In genomic region chr14:120969673-120970072, GRCm38 (mm10) we compare ENCODE assay signal across 24 mouse cellular contexts. TPM values are rescaled to one million over a fixed set of nuclear protein-coding genes. Genes with fewer than 3 reads are reported as not detected.
DNase-seq lines count a peak whose midpoint lies in the region; ATAC-seq and TF ChIP-seq lines count a peak whose summit lies in the region.
"Had no signal": no experiment of that assay in that cellular context is flagged by ENCODE, and none has a peak within 500 bp of the region (broad histone marks: within the 10 kb centered on the region; RNA-seq: fewer than 3 reads in every experiment).

No protein-coding gene starts in this region.

- H3K4me3 ChIP-seq in C2C12 (ENCODE audit: insufficient read depth, poor library complexity, severe bottlenecking) = no peak overlapping the region
- no peak overlapping the region for H3K4me3 ChIP-seq in embryonic facial prominence, embryonic 14.5 days (ENCODE audit: low read depth, low read length)
- H3K4me3 ChIP-seq in forebrain, embryonic 10.5 days = no peak overlapping the region
- H3K4me3 ChIP-seq in gastrocnemius, adult 2 months = no peak overlapping the region
- H3K4me3 ChIP-seq: embryonic facial prominence, embryonic 12.5 days; heart, embryonic 12.5 days; heart, embryonic 15.5 days had no signal

- H3K79me2 ChIP-seq in C2C12 (ENCODE audit: control insufficient read depth, insufficient read depth) = no peaks in the 10 kb centered on the region

- WGBS in embryonic facial prominence, embryonic 14.5 days = 86% methylated on average over 3 of the region's 3 CpGs
- WGBS in forebrain, embryonic 10.5 days = 88% methylated on average over 3 of the region's 3 CpGs

- no peak overlapping the region for H3K4me2 ChIP-seq in embryonic facial prominence, embryonic 14.5 days (ENCODE audit: low read depth, low read length)
- H3K4me2 ChIP-seq: embryonic facial prominence, embryonic 12.5 days; heart, embryonic 12.5 days; heart, embryonic 15.5 days; hindbrain, embryonic 14.5 days had no signal

- H3K27ac ChIP-seq in embryonic facial prominence, embryonic 14.5 days (replicated peaks; ENCODE audit: low read depth, low read length) = peak overlapping the region; percentile 36; the same call in 1 of the 2 replicates
- no peak overlapping the region for H3K27ac ChIP-seq in forebrain, embryonic 10.5 days
- no peak overlapping the region for H3K27ac ChIP-seq in gastrocnemius, adult 2 months
- H3K27ac ChIP-seq: heart, embryonic 15.5 days; hindbrain, embryonic 14.5 days; kidney, postnatal 0 days had no signal

- no peak overlapping the region for H3K9ac ChIP-seq in embryonic facial prominence, embryonic 14.5 days (ENCODE audit: low read depth, low read length)
- H3K9ac ChIP-seq: embryonic facial prominence, embryonic 12.5 days; heart, embryonic 12.5 days; heart, embryonic 15.5 days; hindbrain, embryonic 14.5 days had no signal

- H3K36me3 ChIP-seq in C2C12 (ENCODE audit: control insufficient read depth, insufficient read depth) = no peaks in the 10 kb centered on the region
- H3K36me3 ChIP-seq in embryonic facial prominence, embryonic 14.5 days (ENCODE audit: control insufficient read depth, insufficient read depth, low read length) = no peaks in the 10 kb centered on the region
- H3K36me3 ChIP-seq in forebrain, embryonic 10.5 days (replicated peaks) = no peaks in the 10 kb centered on the region
- H3K36me3 ChIP-seq: embryonic facial prominence, embryonic 12.5 days; heart, embryonic 12.5 days; heart, embryonic 15.5 days had no signal

- no peak for ATAC-seq in embryonic facial prominence, embryonic 14.5 days (ENCODE audit: low read depth)
- ATAC-seq: forebrain, embryonic 14.5 days; intestine, postnatal 0 days had no signal

- H3K9me3 ChIP-seq in embryonic facial prominence, embryonic 14.5 days (ENCODE audit: control insufficient read depth, low read length) = no peaks in the 10 kb centered on the region
- H3K9me3 ChIP-seq in forebrain, embryonic 10.5 days = no peaks in the 10 kb centered on the region
- H3K9me3 ChIP-seq: embryonic facial prominence, embryonic 12.5 days; heart, embryonic 15.5 days had no signal

- H3K4me1 ChIP-seq in embryonic facial prominence, embryonic 14.5 days (ENCODE audit: control insufficient read depth, insufficient read depth, low read length) = no peaks in the 10 kb centered on the region
- peaks cover 8% of the 10 kb centered on the region for H3K4me1 ChIP-seq in forebrain, embryonic 10.5 days
- H3K4me1 ChIP-seq: heart, embryonic 12.5 days; heart, embryonic 15.5 days had no signal

- intact Hi-C loops in heart, postnatal 36 days (cut with DNase I) = loop anchor here (5.0 kb wide), 1 partner anchor 137 kb away; no protein-coding TSS in a partner anchor
- intact Hi-C loops in gastrocnemius, adult 2 months (cut with DNase I) = loop anchor here (5.0 kb wide), 1 partner anchor 137 kb away; no protein-coding TSS in a partner anchor

- H3ac ChIP-seq in C2C12 (ENCODE audit: control insufficient read depth, insufficient read length, low read depth) = no peak overlapping the region

- peaks cover 5% of the 10 kb centered on the region for H3K27me3 ChIP-seq in C2C12 (ENCODE audit: control insufficient read depth, insufficient read depth, insufficient read length)
- no peaks in the 10 kb centered on the region for H3K27me3 ChIP-seq in embryonic facial prominence, embryonic 14.5 days (replicated peaks; ENCODE audit: control insufficient read depth, insufficient read depth, low read length)
- no peaks in the 10 kb centered on the region for H3K27me3 ChIP-seq in forebrain, embryonic 10.5 days (ENCODE audit: poor library complexity, severe bottlenecking)
- H3K27me3 ChIP-seq: embryonic facial prominence, embryonic 12.5 days; heart, embryonic 12.5 days; heart, embryonic 15.5 days had no signal

- no peaks in the 10 kb centered on the region for H3K79me3 ChIP-seq in C2C12 (ENCODE audit: low read depth)

- DNase-seq in adrenal gland, postnatal 14 days = peak; percentile 52
- no peak for DNase-seq in adrenal gland, adult 18-20 months (ENCODE audit: low spot score in 2 of 2)
- no peak for DNase-seq in embryonic facial prominence, embryonic 14.5 days (ENCODE audit: low spot score)
- peak; percentile 41 for DNase-seq in gonadal fat pad, adult 2 months (ENCODE audit: low read depth)
- no peak for DNase-seq in forebrain, embryonic 10.5 days (ENCODE audit: extremely low spot score, low spot score)
- no peak for DNase-seq in heart, postnatal 36 days
- no peak for DNase-seq in gastrocnemius, adult 2 months
- DNase-seq: adrenal gland, postnatal 25 days; cerebellum, adult 11-12 months; cerebellum, adult 8-10 months; cerebellum, postnatal 14 days; gastrocnemius, postnatal 10 days; heart, adult 18-20 months; heart, postnatal 10 days; heart, postnatal 4 days; kidney, adult 2 months had no signal

- no peak for TF ChIP-seq CTCF in C2C12 (IDR thresholded peaks at IDR 0.05; ENCODE audit: control insufficient read depth, insufficient read depth, insufficient read length)
- TF ChIP-seq CTCF in gastrocnemius, adult 2 months (IDR thresholded peaks at IDR 0.05) = no peak

TF ChIP-seq in C2C12, 6 proteins besides CTCF, POLR2A, EP300 and RAD21:
- TF ChIP-seq CEBPB (IDR thresholded peaks at IDR 0.05; ENCODE audit: low read depth) (peak; percentile 98), MAX (IDR thresholded peaks at IDR 0.05) (no peak)

RNA-seq across cellular contexts. Expression of gene Ipo5, which starts 58.6 kb away (rescaled TPM):
- total RNA-seq in adrenal gland, postnatal 14 days (2021) = 70.5 and 77.0 TPM in 2 replicates
- 10 to 100 TPM; 60.5 to 76.4 TPM for total RNA-seq in adrenal gland, adult 18-20 months (2021)
- polyA plus RNA-seq in C2C12 (2012; fragmentation: generic; extraction: Trizol) = 89.4 TPM
- polyA plus RNA-seq in embryonic facial prominence, embryonic 14.5 days (2014; fragmentation: Nextera tagmentation; extraction: Ambion mirVana) = 102 and 110 TPM in 2 replicates
- polyA plus RNA-seq in gonadal fat pad, adult 2 months (2012; rRNA removed) = 28.6 and 29.9 TPM in 2 replicates
- polyA plus RNA-seq in forebrain, embryonic 10.5 days (2016; fragmentation: Nextera tagmentation; extraction: Ambion mirVana) = 187 and 188 TPM in 2 replicates
- 100 to 1,000 TPM; 103 to 108 TPM for total RNA-seq in heart, postnatal 36 days (2021)
- 100 to 1,000 TPM; 111 to 122 TPM for total RNA-seq in gastrocnemius, adult 2 months (2021)

Comparison
In these comparisons a context has a peak if more than half of its experiments do, and no peak if none do; other contexts are left out.
1. DNase-seq: peak in adrenal gland, postnatal 14 days (single experiment) and gonadal fat pad, adult 2 months (single experiment); none in adrenal gland, adult 18-20 months (0 of 2), embryonic facial prominence, embryonic 14.5 days (single experiment), forebrain, embryonic 10.5 days (single experiment), heart, postnatal 36 days (0 of 2) and gastrocnemius, adult 2 months (single experiment).